Mouse (Mus musculus) layer of hippocampus, postnatal 14 days (tissue): ENCODE measurements at regions not wholly inside any gene's neighbourhood (a gene's known extent, or its start where the extent isn't known, plus 50 kb on each side); places are given as distances from the start of the nearest gene placed in this dataset.

Source experiments
- DNase-seq, 2 experiments: peaks; one replicate each; pipeline ENCODE4 v3.0.0; 2021 to 2022; ENCODE audit warnings: low spot score in 2 of 2, mixed read lengths in 1 of 2

DNA sequence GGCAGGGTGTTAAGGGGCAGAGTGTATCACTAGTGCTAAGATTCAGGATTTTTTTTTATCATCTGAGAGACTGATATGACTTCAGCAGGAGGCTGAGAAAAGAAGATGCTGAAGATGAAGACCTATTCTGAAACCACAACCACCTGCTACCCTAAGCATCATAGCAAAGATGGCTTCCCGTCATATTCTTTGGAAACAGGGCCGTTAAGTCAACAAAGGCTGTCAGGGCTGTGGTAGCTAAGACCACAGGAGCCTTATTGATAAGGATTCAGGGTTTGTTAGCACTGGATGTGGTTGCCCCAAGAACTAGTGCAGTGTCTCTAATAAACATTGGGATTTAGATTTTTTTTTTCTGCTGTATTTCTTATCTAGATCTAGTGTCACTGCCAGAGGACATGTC is 56.7 kb upstream of the Rasgrp1 start:
- no peak for DNase-seq

DNA sequence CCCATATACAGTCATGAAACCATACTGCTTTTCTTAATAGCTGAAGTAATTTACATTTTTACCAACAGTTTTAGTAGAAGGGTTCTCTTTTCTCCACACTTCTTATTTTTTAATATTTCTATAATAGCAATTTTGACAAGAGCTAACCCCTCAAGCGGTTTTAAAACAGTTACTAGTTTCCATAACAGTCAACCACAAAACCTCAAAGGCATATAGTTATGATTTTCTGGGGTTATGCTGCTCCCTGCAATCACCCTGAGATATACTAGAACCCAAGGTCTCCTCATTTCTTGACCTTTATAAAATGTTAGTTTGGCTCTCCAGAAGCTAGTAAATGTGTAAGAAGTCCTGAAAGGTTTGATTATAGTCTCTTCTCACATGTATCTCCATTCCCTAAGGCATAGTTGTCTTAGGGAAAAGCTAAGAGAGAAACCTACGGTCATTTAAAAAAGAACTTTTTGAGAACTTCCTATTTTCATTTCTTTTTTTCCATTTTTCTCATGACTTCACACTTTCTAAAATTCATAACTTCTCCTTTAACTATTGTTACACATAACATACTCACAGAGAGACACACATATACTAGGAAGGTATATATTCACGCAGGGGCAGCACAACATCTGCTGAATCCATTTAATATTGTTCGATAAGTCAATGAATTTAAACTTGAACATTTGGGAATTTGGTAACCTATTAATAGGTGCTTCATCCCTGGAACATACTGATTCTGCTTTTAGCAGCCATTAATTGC is 60.8 kb upstream of the Rasgrp1 start:
- no peak for DNase-seq

DNA sequence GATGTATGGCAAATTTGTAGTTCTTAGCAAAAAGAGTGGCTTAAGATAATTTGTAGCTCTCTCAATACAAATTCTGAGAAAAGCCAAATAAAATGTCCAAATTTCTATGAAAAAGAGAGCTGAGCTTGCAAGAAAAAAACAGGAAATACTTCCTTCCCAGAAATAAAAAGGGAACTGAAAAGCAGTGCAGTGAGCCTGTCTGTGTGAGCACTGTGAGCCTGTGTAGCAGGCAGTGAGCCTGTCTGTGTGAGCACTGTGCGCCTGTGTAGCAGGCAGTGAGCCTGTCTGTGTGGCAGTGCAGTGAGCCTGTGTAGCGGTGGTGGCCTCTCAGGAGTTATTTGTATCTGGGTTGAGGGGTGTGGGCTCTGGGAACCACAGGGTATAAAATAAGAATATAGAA is 62.7 kb upstream of the Rasgrp1 start:
- DNase-seq, result no peak

DNA sequence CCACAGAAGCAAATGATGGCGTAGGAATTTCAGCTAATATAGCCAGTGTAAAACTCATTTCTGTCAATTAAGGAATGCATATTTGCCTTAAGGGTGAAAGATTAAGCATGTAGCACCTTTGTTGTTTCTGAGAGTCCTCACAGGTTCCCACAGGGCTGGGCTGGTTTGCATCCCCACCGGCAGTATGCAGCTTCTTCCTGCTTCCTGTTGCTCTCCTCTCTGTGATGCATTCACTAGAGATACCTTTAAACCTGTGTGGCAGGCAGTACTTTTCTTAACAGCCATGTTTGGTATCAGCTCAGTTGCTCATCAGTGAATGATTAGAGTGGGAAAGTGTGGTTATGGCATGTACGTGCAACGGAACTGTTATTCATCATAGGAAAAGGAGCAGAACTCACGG is 65.4 kb upstream of the Rasgrp1 start:
- DNase-seq, result no peak

DNA sequence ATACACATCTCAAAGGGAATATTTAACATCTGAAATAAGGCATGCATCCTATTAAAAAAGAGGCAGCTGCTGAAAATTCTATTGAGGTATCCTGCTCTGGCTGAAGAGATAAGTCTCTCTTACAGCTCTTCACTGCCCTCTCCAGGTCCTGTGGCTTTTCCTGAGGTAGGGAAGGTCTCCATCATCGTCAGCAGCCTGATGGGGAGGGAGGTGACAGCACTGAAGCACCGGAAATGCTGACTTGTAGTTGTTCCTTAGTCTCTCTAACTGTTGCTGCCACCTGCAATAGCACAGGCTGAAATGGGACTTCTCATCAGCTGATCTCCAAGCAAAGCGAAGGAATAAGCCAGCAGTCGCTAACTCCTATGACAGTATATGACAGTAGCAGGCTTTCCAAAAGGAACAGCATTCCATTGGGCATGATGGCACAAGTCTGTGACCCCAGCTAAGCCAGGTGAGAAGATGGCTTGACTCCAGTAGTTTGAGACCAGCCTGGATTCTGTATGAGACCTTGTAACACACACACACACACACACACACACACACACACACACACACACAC is 69.3 kb upstream of the Rasgrp1 start:
- no peak for DNase-seq

DNA sequence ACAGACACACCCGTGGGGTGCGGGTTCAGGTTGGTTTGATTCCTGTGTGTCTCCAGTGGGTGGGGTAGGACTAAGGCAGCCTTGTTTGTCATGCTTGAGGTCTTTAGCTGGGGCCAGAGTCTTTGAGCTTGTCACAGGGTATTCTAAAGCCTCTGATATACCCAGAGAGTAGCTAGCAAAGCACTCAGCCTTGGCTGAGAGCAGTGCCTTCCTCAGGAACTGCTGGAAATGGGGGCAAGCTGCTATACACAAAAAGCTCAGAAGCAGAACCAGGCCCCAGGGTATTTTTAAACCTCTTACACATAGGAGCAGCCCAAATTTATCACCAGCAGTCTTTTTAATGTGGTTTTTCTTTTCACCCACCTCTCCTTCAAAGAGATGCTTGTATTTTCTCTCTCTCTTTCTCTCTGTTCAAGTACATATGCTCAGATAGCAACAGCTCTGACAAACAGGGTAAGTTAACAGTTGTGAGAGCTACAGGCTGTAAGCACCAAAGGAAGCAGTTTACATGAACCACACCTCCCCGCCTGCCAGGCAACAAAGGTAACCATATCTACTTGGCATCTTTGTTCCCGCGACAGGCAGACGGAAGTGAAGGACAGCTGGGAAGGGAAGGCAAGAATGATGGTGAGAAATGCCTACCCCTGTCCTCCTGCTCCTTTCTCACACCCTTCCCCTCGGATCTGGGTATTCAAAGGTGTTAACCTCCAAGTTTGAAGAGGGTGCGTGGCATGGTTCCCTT is 74.6 kb upstream of the Rasgrp1 start:
- no peak for DNase-seq

DNA sequence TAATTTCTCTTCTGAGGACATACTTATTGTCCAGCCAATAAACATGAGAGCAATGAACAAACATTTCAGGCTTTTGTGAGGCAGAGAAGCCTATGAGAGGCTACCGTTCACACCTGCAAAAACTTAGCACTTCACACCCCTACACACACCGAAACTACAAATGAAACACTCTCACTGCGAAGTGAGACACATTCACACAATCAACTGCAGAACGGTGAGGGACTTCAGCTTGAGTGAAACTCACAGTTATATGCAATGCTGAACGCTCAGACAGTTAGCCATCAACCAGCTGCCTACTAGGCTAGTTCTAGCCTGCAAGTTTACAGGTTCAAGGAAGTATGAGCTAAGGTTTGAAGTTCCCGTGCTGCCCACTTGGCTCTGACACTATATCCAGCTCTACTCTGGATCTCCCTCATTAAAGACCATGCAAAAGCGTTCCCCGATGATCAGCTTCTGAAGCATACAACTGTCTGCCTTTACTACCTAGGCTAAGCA is 75.4 kb upstream of the Rasgrp1 start:
- DNase-seq, result no peak

DNA sequence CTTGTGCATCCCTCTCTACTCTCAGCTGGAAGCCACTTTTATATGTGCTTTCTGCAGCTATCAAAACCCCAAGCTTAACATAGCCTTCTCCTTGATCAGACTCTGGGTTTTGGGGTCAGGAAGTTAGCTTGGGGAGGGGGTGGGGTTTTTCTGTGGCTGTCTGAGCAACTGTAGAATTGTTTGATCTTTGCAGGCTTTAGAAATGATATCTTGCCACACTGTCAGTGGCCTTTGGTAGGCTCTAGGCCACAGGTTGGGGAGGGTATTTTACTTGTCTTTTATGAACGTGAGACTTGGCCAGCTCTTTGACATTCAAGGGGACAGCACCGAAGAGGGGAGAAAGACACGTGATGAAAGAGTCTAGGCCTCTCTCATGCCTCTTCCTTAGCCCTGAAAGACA is 75.9 kb upstream of the Rasgrp1 start:
- no peak for DNase-seq

DNA sequence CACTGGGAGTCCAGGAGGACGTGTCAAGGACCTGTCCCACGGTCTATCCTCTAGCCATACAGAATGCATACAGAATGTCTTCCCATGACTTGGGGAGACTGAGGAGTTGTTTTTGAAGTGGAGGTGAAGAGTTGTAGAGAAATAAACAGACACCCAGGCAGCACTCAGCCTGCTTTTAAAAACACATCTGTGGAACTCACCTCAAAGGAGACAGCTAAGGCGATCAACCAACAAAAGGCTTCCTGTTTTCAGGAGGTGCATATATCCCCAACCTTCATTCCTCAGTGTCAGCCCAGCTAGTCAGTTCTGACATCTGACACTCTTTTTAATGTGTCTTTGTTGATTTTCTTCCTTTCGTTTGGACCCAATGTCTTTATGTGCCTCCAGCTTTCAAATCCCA is 78.6 kb upstream of the Rasgrp1 start:
- no peak for DNase-seq

DNA sequence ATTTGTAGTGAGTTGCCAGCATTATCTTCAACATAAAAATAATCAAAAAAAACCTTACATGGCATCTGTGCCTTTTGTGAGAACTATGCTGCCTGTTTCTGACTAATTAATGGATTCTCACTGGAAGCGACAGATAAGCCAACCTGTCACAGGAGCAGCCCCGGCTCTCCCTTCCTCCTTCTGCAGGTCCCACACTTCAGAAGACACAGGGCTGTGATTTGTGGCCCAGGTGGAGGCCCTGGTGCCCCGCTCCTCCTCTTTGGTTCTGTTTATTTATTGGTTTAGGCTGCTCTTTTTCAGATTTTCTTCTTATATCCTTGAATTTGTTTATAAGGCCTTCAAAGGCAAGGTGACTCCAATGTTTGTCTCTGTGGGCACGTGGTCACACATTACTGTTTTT is 80.0 kb upstream of the Rasgrp1 start:
- no peak for DNase-seq

DNA sequence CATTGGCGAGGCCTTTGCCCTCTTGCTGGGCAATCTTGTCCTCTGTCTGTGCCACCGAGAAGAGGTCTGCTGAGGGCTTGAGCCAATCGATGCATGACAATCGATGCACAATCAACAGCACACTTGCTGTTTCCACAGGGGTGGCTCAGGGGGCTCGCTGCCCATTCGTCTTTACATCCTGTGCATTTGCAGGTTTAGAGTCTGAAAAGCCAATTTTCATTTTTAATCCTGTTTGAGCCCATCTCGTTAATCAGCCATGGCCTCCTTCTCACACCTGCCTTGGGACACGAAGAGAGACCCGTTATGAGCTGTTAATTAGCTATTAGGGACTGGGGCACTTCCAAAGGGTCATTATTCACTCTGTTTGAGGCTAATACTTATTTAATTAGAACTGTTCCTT is 86.4 kb upstream of the Rasgrp1 start:
- no peak for DNase-seq

DNA sequence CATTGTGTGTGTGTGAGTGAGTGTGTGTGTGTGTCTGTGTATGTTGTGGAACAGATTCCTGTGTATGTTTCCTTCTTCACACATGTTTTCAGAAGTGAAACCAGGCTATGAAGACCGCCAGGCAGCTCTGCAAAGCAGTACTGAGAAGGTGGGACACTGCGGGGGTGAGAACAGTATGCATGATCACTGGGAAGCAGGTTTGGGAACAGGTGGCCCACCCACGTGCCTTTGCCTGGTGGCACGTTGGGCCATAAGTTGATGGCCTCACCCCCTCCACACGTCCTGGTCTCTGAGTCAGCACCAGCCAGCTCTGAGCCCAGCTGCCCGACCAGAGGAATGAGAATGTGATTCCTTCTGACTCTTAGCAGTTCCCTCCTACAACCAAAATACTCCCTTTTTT is 89.2 kb upstream of the Rasgrp1 start:
- DNase-seq, result peak; percentile 54 to 61

DNA sequence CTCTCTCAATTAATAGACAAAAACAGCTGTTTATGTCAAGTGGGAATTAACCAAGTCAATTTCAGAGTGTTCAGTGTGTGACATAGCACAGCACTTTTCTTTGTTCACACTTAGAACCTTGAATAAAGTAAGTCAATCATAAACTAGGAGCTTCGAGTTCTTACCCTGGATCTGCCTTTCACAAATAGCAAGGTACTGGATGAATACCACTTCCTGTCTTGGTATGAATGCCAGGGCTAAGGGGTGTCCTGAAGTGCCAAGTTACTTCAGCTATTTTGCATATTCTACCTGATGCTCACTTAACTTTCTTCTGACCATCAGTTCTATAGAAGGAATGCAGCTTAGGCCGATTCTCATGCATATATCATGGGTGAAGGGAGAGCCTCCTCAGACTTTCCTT is 90.1 kb upstream of the Rasgrp1 start:
- DNase-seq, result no peak

DNA sequence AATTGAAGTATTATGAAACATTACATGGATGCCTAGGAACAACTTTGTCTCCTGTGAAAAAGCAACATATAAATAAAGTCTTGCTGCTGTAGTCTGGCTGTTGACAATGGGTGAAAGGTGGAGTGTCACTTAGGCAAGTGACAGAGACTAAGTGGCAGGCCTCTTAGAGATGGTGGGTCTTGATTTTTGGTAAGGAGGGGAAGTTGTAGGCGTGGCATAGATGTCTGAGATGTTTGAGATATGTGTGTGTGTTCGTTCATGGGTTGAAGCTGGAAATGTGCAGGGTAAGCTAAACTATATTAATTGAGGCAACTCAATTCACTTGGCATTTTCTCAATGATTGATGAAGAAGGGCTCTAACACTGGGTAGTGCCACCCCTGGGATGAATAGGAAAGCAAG is 90.7 kb upstream of the Rasgrp1 start:
- DNase-seq, result no peak

DNA sequence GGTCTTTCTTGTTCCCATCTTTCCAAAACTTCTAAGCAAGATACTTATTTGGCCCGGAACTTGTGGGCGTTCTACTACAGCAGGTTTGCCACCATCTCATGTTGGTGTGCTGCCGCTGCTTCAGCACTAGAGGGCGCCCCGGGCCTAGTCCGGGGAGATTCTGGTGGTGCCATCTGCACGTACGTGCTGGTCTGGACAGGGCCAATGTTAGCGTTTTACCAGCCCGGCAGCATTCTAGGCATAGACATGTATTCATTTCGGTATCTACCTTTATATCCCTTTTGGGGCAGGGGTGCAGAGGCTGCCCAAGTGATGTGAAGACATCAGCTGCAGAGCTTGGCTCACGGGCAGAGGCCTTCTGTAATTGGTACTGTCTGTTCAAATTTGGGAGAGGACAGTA is 95.3 kb upstream of the Rasgrp1 start:
- DNase-seq, result no peak

DNA sequence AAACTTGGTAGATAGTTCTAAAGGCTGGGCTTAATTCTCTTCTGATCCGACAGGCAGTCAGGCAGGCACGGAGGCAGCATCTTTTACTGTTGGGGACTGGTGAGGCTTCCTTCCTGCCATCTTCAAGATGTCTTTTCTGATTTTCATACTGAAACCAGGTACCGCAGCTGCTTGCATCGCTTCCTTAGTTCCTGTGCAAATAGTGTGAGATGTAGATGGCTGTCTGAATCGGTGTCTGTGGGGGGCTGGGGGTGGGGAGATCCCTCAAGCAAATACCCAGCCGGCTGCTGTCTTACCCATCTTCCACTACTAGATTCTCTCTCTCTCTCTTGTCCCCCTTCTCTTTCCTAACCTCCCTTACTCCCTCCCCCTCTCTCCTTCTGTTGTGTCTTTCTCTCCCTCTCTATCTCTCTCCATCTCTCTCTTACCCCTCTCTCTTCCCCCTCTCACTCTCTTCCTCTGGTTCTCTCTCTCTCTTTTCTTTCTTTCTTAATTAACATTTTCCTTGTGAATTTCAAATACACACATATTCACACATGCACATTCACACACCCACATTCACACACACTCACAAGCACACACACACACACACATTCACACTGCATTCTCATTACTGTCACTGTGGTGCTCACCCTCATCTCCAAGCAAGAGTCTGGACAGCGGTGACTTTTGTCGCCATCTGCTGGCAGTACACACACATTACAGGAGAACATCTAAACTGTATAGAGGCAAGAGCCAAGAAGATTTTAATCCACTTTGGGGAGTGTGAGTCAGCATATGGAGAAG is 96.0 kb upstream of the Rasgrp1 start:
- DNase-seq, result peak; percentile 79 to 86

DNA sequence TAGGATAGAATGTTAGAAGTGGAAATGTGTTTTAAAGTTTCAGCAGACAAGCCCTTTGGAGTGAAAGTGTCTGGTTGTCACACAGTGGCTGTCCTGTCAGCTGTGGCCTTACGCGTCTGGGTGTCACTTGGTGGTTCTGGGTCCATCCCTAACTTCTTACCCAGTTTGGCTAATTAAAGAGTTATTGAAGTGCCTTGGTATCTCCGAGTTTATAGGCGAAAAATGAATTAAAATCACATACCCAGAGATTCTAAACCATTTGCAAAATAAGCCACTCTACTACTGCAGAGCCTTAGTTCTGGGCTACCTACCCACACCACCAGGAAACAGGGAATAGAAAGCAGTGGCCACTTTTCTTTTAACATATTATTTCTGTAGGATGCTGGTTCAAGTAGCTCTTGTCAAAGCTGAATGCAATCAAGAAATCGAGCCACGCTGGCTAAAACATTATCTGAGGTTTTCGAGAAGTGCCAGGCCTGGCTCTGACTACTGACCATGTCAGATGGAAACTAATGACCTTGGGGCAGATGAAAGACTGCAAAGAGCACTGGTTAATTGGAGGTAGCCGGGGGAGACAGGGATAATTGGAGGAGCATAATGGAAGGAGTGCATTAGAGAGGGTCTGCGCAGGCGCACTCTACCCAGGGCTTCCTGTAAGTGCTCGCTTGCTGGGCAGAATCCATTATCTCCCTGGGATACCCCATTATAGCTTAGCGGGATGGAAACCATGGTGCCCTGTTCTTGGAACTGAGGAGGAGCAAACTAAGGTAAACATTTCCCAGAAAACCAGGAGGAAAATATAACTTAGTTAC is 96.8 kb upstream of the Rasgrp1 start:
- peak in 1 of 2 experiments; percentile 57 for DNase-seq

DNA sequence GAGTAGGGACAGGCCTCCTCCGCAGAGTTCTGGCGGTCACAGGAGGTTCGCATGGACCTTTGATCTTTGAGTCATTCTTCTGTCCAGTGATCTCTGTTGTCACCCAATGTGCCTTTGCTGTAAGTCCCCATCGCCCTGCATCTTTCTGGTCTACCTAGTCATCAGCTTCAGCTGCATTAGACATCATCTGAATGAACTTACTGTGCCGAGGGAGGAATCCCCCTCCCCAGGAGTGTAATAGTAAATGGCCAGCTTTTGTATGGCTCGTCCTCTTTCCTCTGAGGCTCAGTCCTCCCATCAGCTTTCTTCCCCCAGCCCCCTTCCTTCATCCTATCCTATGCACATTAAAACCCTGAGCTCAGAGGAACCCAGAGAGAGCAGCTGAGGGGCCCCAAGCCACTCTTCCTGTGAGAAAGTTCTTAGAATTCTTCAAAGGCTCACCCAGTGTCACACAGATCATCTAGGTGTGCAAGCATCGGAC is 98.0 kb upstream of the Rasgrp1 start:
- no peak for DNase-seq

DNA sequence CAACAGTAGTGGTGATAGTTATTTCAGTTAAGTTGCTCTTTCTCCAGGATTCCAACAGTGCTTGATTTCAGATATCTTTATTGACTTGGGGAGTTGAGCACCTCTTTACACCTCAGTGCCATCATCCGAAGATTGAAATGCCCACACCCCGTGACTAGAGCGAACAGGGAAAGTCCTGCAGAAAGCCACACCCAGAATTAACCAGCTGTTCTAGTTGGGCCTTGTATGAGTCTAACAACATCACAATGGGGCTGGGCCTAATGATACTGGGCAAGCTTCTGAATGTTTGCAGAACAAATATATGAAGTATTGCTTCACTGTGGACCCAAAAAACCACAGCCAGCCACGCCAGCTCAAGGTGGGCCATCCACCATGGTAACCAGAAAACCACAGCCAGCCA is 100.1 kb upstream of the Rasgrp1 start:
- DNase-seq, result no peak

DNA sequence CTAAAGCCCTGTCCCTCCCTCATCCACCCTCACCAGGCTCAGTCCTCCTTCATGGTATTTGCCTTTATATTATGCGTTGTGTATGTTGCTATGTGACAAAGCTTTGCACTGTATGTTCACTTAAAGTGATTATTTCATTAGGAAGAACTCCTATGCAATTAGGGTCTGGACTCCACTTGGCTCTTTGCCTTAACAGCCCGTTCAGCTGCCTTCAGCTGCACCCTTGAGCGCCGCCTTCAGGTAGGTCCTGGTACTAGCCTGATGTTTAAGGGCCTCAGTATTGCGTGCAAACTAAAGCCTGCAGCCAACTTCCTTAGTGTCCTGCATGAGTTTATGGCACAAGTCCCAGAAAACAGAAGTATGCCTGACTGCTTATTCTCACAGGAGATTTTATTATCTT is 101.9 kb upstream of the Rasgrp1 start:
- no peak for DNase-seq

DNA sequence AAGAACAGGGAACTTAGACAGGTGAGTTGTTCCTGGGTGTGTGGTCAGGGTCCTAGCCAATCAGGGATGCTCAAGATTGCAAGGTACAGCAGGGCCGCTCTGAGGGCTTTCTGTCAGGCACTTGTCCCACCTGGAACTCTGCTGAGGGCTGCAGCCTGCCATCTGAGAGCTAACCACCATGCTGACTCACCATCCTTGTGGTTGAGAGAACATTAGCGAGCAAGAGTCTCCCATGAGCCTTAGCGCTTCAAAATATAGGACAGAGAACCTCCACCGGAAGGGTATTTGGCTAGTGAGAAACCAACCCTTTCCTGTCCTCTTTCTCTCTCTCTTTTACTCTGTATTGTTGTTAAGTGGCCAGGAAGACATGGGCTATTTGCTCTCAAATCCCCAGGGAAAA is 104.1 kb upstream of the Rasgrp1 start:
- DNase-seq, result no peak
